Mouse (Mus musculus): ENCODE results near the gene Slc9b1.

The Slc9b1 gene

DNA sequence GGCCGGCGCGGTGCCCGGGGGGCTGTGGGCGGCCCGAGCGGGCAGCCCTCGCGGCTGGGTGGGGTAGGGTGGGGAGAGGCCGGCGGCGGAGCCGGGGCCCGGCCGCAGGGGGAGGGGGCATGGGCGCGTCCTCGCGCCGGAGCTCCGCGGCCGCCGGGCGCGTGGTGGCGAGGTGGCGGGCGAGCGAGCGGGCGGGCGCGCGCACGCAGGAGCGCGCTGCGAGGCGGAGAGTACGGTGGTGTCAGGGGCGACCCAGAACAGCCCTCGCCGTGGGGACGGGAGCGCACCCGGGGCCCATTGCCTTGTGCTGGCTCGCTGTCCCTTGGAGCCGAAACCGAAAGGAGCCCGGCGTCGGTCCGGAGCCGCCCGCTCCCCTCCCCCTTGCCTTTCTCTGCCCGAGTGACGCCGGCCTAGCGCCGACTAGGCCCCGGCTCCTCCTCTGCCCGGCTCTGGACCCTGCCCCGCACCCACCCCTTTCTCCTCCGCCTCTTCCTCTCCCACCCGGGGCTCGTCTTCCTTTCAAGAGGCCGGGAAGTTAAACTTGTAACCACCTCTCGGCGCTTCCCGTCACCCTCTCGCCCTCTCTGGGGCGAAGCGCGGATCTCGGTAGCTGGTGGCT, 91.2 kb downstream of the Slc9b1 start:
- DNase-seq = peak; percentile 85

DNA sequence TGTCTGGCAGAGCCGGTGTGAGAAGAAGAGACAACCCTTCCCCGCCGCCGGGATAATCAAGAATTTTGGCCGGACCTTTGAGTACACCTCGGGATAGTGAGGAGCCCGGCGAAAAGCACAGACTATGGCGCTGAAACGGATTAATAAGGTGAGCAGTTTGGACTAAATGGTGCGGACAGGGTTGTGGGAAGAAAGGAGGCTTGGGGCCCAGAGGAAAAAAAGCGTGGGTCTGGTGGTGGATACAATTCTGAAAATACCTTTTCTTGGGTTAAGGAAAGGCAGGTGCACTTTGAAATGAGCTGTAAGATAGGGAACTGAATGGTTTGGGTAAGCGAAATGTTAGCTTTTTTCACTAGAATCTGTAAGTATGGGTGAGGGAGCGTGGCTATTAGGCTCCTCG, 91.8 kb downstream of the Slc9b1 start:
- no peak for DNase-seq

- DNase-seq = peak; percentile 66
Observed at GRCm38 (mm10) chr3:135440221-135440620, 92.4 kb downstream of the Slc9b1 start.

DNA sequence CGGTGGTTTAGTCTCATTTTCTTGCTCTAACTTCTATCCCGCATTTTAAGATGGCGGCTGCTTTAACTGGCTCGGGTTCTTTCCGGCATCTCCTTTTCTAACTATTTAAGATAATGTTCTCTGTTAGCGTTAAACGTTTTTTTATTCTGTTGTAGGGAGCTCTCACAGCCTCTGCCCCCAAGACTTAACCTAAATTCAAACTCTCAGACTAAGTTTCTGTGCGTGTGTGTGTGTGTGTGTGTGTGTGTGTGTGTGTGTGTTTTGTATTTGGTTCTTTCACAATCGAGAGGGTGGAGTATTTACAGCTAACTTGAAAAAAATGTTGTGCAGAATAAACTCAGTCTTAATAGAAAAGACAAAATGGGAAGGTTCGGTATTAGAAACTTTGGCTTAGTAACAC, 92.8 kb downstream of the Slc9b1 start:
- DNase-seq = no peak

- no peak for DNase-seq
Observed at GRCm38 (mm10) chr3:135444930-135445329, 97.1 kb downstream of the Slc9b1 start.
